Comparison of ENCODE assay signal across 7 mouse cellular contexts in genomic region chr2:167799629-167800387, GRCm38 (mm10).
DNase-seq lines count a peak whose midpoint lies in the region; ATAC-seq lines count a peak whose summit lies in the region.

No protein-coding gene starts in this region.

- no peak overlapping the region for H3K4me2 ChIP-seq in midbrain, embryonic 16.5 days (ENCODE audit: low read length)
- H3K4me2 ChIP-seq in hindbrain, embryonic 16.5 days (ENCODE audit: low read length) = no peak overlapping the region

- no peak overlapping the region for H3K4me3 ChIP-seq in midbrain, embryonic 10.5 days
- H3K4me3 ChIP-seq in midbrain, embryonic 16.5 days (ENCODE audit: low read depth, low read length) = no peak overlapping the region
- no peak overlapping the region for H3K4me3 ChIP-seq in hindbrain, embryonic 16.5 days (ENCODE audit: low read length)

- peaks cover 9% of the 10 kb centered on the region for H3K4me1 ChIP-seq in midbrain, embryonic 10.5 days
- no peaks in the 10 kb centered on the region for H3K4me1 ChIP-seq in midbrain, embryonic 16.5 days (ENCODE audit: control insufficient read depth, insufficient read depth, low read length)
- H3K4me1 ChIP-seq in hindbrain, embryonic 16.5 days (ENCODE audit: control insufficient read depth, insufficient read depth, low read depth, low read length) = no peaks in the 10 kb centered on the region

- no peaks in the 10 kb centered on the region for H3K27me3 ChIP-seq in midbrain, embryonic 10.5 days (ENCODE audit: low read depth, poor library complexity, severe bottlenecking)
- H3K27me3 ChIP-seq in midbrain, embryonic 16.5 days (ENCODE audit: control insufficient read depth, insufficient read depth, low read depth, low read length) = no peaks in the 10 kb centered on the region
- no peaks in the 10 kb centered on the region for H3K27me3 ChIP-seq in hindbrain, embryonic 16.5 days (replicated peaks; ENCODE audit: control insufficient read depth, insufficient read depth, low read length)

- no peak for ATAC-seq in midbrain, embryonic 16.5 days
- ATAC-seq in hindbrain, embryonic 16.5 days = 0 out of 2 replicates have a peak, but pooled peaks have one; percentile 67

- H3K9me3 ChIP-seq in midbrain, embryonic 10.5 days (replicated peaks) = no peaks in the 10 kb centered on the region
- H3K9me3 ChIP-seq in midbrain, embryonic 16.5 days (replicated peaks; ENCODE audit: control insufficient read depth, low read length, poor library complexity, severe bottlenecking) = no peaks in the 10 kb centered on the region
- no peaks in the 10 kb centered on the region for H3K9me3 ChIP-seq in hindbrain, embryonic 16.5 days (ENCODE audit: control insufficient read depth, low read length)

- no peak overlapping the region for H3K9ac ChIP-seq in midbrain, embryonic 16.5 days (ENCODE audit: low read depth, low read length)
- no peak overlapping the region for H3K9ac ChIP-seq in hindbrain, embryonic 16.5 days (ENCODE audit: low read depth, low read length)

- H3K36me3 ChIP-seq in midbrain, embryonic 10.5 days = no peaks in the 10 kb centered on the region
- no peaks in the 10 kb centered on the region for H3K36me3 ChIP-seq in midbrain, embryonic 16.5 days (ENCODE audit: control insufficient read depth, insufficient read depth, low read length)
- H3K36me3 ChIP-seq in hindbrain, embryonic 16.5 days (ENCODE audit: control insufficient read depth, insufficient read depth, low read length) = no peaks in the 10 kb centered on the region

- WGBS in midbrain, embryonic 10.5 days = 91% methylated on average over 5 of the region's 5 CpGs
- WGBS in midbrain, embryonic 16.5 days = 87% methylated on average over 5 of the region's 5 CpGs
- 83% methylated on average over 5 of the region's 5 CpGs for WGBS in hindbrain, embryonic 16.5 days

- H3K27ac ChIP-seq in midbrain, embryonic 10.5 days (replicated peaks) = peak overlapping the region; percentile 59; the same call in 1 of the 2 replicates
- no peak overlapping the region for H3K27ac ChIP-seq in midbrain, embryonic 16.5 days (ENCODE audit: low read length)
- no peak overlapping the region for H3K27ac ChIP-seq in hindbrain, embryonic 16.5 days (ENCODE audit: low read depth, low read length)

- DNase-seq in midbrain, embryonic 10.5 days (ENCODE audit: low spot score) = no peak
- peak; percentile 68 for DNase-seq in brain, adult 2 months (ENCODE audit: low read depth, low spot score)
- peak; percentile 67 for DNase-seq in lung, postnatal 25 days (ENCODE audit: low spot score)
- DNase-seq in urinary bladder, postnatal 14 days (ENCODE audit: low spot score) = no peak
- no peak for DNase-seq in gastrocnemius, postnatal 4 days (ENCODE audit: low spot score in 2 of 2)

Comparison
In these comparisons a context has a peak if more than half of its experiments do, and no peak if none do; other contexts are left out.
1. DNase-seq: peak in brain, adult 2 months (single experiment) and lung, postnatal 25 days (single experiment); none in midbrain, embryonic 10.5 days (single experiment), urinary bladder, postnatal 14 days (single experiment) and gastrocnemius, postnatal 4 days (0 of 2).